Mouse (Mus musculus) ES-E14 (cell line): ENCODE results near the gene Ugt1a1. TPM values are rescaled to one million over a fixed set of nuclear protein-coding genes. Genes with fewer than 3 reads are reported as not detected.

Experiments
- DNase-seq: peaks from one replicate; pipeline ENCODE4 v3.0.0-alpha.2; 2013; ENCODE audit warnings: low read depth, low spot score
- H3K27ac ChIP-seq: 2 replicates; pipeline ENCODE4 v1.5.1; 2012; ENCODE audit warnings: low read depth, mild to moderate bottlenecking, low read length, moderate library complexity, mixed read lengths; ENCODE audit not compliant: poor library complexity, insufficient read depth, severe bottlenecking
- H3K36me3 ChIP-seq: 2 replicates; pipeline ENCODE4 v1.6.1; 2012; ENCODE audit warnings: mild to moderate bottlenecking, low read length, moderate library complexity, mixed read lengths; ENCODE audit not compliant: control insufficient read depth, poor library complexity, insufficient read depth, severe bottlenecking
- H3K4me1 ChIP-seq, 2 experiments: fragments of 150-350 bp in 1 of 2; sonication (generic) in 1 of 2; 2 replicates each; pipeline ENCODE4 v1.6.1; 2012; ENCODE audit warnings: low read length in 2 of 2, mild to moderate bottlenecking in 1 of 2, mixed read lengths in 1 of 2; ENCODE audit not compliant: control insufficient read depth in 2 of 2, insufficient read depth in 2 of 2, poor library complexity in 1 of 2
- H3K4me3 ChIP-seq, 2 experiments: fragments of 150-350 bp in 1 of 2; sonication (generic) in 1 of 2; 2 replicates each; pipeline ENCODE4 v1.5.1; 2012; ENCODE audit warnings: low read length in 2 of 2, low read depth in 1 of 2, mild to moderate bottlenecking in 1 of 2, mixed read lengths in 1 of 2; ENCODE audit not compliant: insufficient read depth in 1 of 2, poor library complexity in 1 of 2, severe bottlenecking in 1 of 2
- H3K9ac ChIP-seq: 2 replicates; pipeline ENCODE4 v1.6.1; 2012; ENCODE audit warnings: low read depth, mild to moderate bottlenecking, low read length, mixed read lengths; ENCODE audit not compliant: poor library complexity, insufficient read depth, severe bottlenecking
- H3K9me3 ChIP-seq: fragments of 150-350 bp; sonication (generic); 2 replicates; pipeline ENCODE4 v1.6.1; 2012; ENCODE audit warnings: low read depth, mild to moderate bottlenecking, low read length; ENCODE audit not compliant: control insufficient read depth, insufficient read depth
- CHD2 ChIP-seq: IDR thresholded peaks from 2 replicates; pipeline ENCODE4 v1.6.1; 2014; ENCODE audit warnings: mild to moderate bottlenecking, low read depth, low read length, inconsistent platforms
- HCFC1 ChIP-seq: IDR thresholded peaks from 2 replicates; pipeline ENCODE4 v1.6.1; 2012; ENCODE audit warnings: low read length, inconsistent platforms, borderline replicate concordance; ENCODE audit not compliant: insufficient read depth
- MAFK ChIP-seq: IDR thresholded peaks from 2 replicates; pipeline ENCODE4 v1.6.1; 2014; ENCODE audit warnings: mild to moderate bottlenecking, low read depth, low read length, inconsistent platforms; ENCODE audit not compliant: insufficient read depth
- ZC3H11A ChIP-seq: IDR thresholded peaks from 2 replicates; pipeline ENCODE4 v1.6.1; 2012; ENCODE audit warnings: low read depth, mild to moderate bottlenecking, inconsistent platforms, low read length, borderline replicate concordance
- ZNF384 ChIP-seq: IDR thresholded peaks from 2 replicates; pipeline ENCODE4 v1.6.1; 2012; ENCODE audit warnings: low read depth, low read length, inconsistent platforms
- in situ Hi-C, 2 experiments: fragments of 600-800 bp; cut with MboI; formaldehyde crosslinking; loops; one replicate each; pipeline ENCODE4 v1.15.1; 2025; ENCODE audit warnings: low sequenced_read_pairs in 2 of 2, inconsistent platforms in 1 of 2; ENCODE audit not compliant: unreplicated experiment in 2 of 2
- total RNA-seq: library from RNA; depleted of rRNA; stranded (reverse); fragments of 300-350 nt; gene quantifications from 2 replicates; pipeline ENCODE4 v1.2.3, GENCODE M21; 2012; rRNA removed

Gene Ugt1a1
- total RNA-seq, 1 experiment = not detected

GRCm38 (mm10) chr1:88267489-88267888 lies 55.7 kb downstream of the Ugt1a1 start:
- TF ChIP-seq CHD2 (no peak), ZNF384 (no peak), MAFK (no peak), ZC3H11A (no peak), HCFC1 (no peak)
- in situ Hi-C loops = no loop called here
- peaks cover 89% of the 10 kb centered on the region for H3K36me3 ChIP-seq
- no peak overlapping the region for H3K9ac ChIP-seq
- no peak overlapping the region for H3K27ac ChIP-seq
- DNase-seq = no peak
- peaks cover 2 to 3% of the 10 kb centered on the region in 2 experiments; a peak in 2 of 4 replicates for H3K4me1 ChIP-seq
- no peak overlapping the region for H3K4me3 ChIP-seq
- peaks cover 5% of the 10 kb centered on the region; the same call in 1 of the 2 replicates for H3K9me3 ChIP-seq

- Histone ChIP-seq H3K9me3 (peaks cover 5% of the 10 kb centered on the region; the same call in 1 of the 2 replicates), H3K9ac (no peak overlapping the region), H3K36me3 (peaks cover 91% of the 10 kb centered on the region), H3K27ac (no peak overlapping the region), H3K4me3 (no peak overlapping the region), H3K4me1 (no peaks in the 10 kb centered on the region)
- no peak for TF ChIP-seq ZC3H11A
- no peak for TF ChIP-seq MAFK
- no peak for TF ChIP-seq ZNF384
- TF ChIP-seq HCFC1 = no peak
- TF ChIP-seq CHD2 = no peak
- DNase-seq = no peak
- in situ Hi-C loops = no loop called here
Observed at GRCm38 (mm10) chr1:88268070-88268469, 56.3 kb downstream of the Ugt1a1 start.

Other genes with a start within 250 kb of the Ugt1a1 start
- gene Usp40, start 203.4 kb upstream of the Ugt1a1 start, total RNA-seq = 8.9 and 10.4 TPM in 2 replicates
- gene Ugt1a10, start 156.6 kb upstream of the Ugt1a1 start, total RNA-seq = not detected in 2 replicates
- gene Ugt1a9, start 141.2 kb upstream of the Ugt1a1 start, total RNA-seq = not detected in 2 replicates
- gene Ugt1a8, start 124.1 kb upstream of the Ugt1a1 start, total RNA-seq = not detected in 2 replicates
- gene Ugt1a7c, start 116.9 kb upstream of the Ugt1a1 start, total RNA-seq = 0.09 TPM in 1 of 2 replicates, not detected in the other
- 0.11 and 0.13 TPM in 2 replicates for gene Ugt1a6b, start 108.7 kb upstream of the Ugt1a1 start, total RNA-seq
- gene Ugt1a6a, start 77.2 kb upstream of the Ugt1a1 start, total RNA-seq = 0.11 TPM in 1 of 2 replicates, not detected in the other
- gene Ugt1a5, start 45.9 kb upstream of the Ugt1a1 start, total RNA-seq = not detected in 2 replicates
- gene Ugt1a2, start 11.4 kb upstream of the Ugt1a1 start, total RNA-seq = not detected in 2 replicates
- 1.7 and 1.8 TPM in 2 replicates for gene Dnajb3, start 6.2 kb upstream of the Ugt1a1 start, total RNA-seq
- gene Mroh2a, start 15.0 kb downstream of the Ugt1a1 start, total RNA-seq = 0.42 and 0.76 TPM in 2 replicates
- 168 and 205 TPM in 2 replicates for gene Hjurp, start 65.7 kb downstream of the Ugt1a1 start, total RNA-seq
- 0.04 TPM in 1 of 2 replicates, not detected in the other for gene Trpm8, start 65.7 kb downstream of the Ugt1a1 start, total RNA-seq
- not detected in 2 replicates for gene Spp2, start 195.0 kb downstream of the Ugt1a1 start, total RNA-seq